Mouse (Mus musculus) urinary bladder, postnatal 25 days (tissue): ENCODE measurements around the gene Pde8b.

Source experiments
- DNase-seq: peaks from one replicate; pipeline ENCODE4 v3.0.0; 2022; ENCODE audit warnings: low spot score

Pde8b gene

DNA sequence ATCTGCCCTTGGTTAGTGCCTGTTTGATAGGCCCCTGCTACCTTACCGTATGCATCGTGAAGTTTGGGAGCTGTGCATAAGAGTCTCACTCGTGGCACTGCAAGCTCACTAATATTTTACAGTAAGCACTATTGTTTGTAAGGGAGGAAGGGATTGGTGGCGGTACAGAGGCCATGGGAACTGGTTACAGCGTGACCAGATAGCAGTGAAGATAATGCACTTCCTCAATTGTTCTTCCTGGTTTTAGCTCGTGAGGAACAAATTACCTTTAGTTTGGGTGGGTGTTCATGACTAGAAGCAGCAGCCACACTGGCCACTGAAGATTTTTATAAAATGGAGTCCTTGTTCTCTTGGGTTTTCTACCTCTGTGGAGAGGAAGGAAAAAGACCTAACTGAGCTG is 230.8 kb downstream of the Pde8b start:
- DNase-seq, result no peak

DNA sequence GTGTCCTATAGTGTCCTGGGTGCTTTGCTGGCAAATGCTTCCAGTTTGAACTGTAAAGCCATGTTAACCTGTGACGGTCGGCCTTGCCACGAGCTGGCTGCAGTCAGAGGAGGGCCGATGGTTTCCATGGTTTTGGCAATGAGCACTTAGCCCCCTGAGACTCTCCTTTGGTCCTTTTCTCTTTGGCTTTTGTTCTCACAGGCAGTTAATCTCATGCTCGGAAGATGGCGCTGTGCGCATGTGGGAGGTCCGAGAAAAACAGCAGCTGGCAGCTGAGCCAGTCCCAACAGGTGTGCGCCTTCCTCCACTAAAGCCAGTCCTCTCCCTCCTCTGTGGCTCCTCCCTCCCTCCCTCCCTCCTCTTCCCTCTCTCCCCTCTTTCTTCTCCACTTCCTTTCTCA is 232.2 kb downstream of the Pde8b start:
- DNase-seq, result peak; percentile 42

DNA sequence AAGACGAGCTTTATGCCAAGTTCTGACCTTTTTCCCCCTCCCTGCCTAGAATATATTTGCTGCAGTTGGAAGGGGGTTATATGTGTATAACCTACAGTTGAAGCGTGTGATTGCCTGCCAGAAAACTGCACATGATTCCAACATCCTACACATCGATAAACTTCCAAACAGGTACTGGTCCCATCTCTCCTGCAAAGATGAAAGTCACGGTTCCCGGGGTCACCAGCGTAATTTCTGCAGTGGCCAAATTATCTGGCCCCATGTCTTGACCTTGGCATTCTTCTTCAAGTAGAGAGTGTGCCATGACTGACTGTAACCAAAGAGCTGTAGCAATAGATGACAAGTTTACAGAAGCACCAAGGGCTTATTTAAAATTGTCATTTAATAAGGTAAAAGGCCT is 232.9 kb downstream of the Pde8b start:
- DNase-seq, result no peak

DNA sequence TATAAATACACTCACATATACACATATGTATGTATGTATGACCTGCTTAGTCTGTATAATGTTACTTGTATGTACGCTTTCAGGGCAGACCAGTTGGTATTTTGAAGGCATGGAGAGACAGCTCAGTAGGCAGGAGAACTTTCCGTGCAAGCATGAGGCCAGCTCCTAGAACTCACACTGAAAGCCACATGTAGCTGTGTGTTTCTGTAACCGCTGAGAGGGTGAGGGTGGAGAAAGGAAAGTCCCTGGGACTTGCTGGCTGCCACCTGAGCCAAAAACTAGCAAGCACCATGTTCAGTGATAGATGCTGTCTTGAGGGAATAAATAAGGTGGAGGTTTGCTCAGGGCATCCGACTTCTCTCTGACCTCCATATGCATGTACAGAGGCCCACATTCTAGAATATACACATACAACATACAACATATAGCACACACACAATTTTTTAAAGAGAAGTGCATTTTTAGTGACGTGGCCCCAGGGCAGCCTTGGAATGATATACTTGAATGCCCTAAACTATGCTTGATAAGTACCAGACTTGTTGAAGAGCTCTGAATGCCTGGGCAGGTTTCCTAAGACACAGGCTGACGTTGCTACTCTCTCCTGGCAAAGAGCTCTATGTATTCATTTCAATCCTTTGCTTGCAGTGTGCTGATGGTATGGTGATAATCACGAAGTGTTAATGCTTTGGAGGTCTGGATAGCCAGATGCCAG is 238.4 kb downstream of the Pde8b start:
- no peak for DNase-seq

DNA sequence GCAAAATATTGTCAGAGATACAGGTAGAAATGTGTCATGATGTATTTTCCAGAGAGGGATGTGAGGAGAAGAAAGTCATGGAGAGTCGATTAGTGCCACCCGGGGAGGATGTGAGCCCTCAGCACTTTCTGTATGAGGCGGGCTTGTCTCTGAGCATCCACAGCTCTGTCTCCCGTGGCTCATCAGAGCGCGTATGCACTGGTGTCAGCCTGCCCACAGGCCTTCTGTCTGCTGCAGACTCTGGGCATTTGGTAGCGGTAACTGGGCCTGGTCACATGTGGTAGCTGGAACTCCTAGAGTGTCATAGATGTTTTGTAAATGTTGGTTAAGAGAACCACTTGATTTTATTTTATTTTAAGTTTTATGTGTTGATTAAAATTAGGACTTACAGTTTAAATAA is 240.9 kb downstream of the Pde8b start:
- no peak for DNase-seq

DNA sequence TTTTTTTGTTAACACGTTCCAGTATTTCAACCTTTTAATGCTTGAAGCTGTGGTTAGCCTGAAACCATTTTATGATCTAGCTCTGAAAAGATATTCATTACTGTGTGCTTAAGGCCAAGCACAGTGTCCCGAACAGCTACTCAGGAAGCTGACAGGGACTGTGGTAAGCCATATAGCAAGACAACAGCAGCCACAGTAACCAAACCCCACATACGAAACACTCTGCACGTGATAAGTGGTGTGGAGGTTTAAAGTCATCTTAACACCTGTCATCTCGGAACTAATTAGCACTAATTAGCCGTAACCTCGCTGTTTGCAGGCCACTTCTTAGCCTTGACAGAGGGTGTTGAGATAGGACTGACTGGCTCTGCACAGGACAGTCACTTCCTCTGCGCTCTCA is 242.9 kb downstream of the Pde8b start:
- DNase-seq, result no peak

DNA sequence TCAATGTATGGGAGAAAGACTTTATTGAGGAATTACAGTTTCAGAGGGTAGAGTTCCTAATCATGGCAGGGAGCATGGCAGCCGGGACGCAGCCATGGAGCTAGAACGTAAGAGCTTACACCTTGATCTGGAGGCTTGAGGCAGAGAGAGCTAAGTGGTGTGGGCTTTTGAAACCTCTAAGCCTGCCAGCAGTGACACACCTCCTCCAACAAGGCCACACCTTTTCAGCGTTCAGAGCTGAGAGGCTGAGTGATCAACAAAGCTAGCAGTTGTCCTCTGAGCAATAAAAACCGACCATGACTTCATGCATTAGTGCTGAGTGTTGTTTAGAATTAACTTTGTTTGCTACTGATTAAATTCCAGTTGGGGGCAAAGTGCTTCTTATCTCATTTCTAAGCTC is 259.6 kb downstream of the Pde8b start:
- DNase-seq, result no peak

DNA sequence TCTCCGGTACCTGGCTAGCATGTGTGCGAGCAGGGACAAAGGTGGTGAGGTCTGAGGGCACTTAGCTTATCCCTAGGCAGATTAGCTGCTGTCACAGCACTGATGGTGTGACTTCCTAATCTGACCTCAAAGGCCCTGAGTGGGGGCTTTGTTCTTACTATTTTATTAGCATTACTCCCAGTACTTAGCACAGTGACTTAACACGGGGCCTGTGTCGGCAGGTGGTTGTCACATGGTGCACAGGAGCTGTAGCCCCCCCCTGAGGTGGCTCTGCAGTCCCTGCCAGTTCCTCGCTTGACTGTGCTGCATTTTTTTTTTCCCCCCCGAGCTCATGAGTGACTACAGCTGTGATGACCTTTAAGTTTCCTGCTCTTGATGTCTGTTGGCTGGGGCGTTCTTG is 271.1 kb downstream of the Pde8b start:
- DNase-seq, result no peak

DNA sequence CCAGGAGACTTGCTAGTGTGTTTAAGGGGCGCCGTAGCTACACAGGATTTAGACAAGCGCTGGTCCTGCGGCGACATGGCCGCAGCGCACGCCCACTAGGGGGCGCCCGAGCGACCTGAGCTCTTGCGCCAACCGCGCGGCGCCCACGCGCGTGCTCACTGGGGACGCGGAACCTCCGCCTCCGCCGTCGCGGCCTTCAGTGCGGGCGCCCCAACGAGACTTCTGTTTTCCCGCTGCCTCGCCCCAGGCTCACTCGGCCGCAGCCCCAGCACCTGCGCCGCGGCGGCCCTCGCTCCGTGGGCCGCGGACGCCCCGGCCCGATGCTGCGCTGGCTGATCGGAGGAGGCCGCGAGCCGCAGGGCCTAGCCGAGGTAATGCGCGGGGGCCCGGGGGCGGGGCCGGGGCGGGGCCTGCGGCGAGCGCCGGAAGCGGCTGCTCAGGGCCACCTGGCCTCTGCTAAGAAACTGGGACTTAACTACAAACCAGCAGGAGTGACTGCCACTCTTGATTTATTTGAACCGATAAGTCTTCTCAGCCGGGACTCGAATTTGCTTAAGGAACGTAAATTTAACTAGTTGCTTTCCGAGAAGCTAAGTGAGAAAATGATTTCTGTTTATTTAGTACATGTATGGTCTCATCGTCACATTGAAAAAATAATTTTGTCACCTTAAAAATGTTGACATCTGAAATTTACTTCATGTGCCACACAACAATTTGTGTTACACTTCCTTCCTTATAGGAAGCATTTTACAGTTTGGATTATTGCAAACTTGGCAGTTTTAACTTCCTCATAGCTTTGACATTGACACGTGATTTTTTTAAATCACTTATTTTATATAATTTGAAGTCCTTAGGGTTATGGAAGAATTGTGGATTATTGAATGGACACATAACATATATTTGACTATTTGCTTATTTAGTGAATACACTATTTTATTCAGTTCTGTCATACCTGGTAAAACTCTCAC is 273.6 kb downstream of the Pde8b start, which contains the start of gene Wdr41:
TSS of gene Wdr41 (plus strand) at position 126 of the 968 bp plus-strand sequence.
- peak; percentile 93 for DNase-seq

DNA sequence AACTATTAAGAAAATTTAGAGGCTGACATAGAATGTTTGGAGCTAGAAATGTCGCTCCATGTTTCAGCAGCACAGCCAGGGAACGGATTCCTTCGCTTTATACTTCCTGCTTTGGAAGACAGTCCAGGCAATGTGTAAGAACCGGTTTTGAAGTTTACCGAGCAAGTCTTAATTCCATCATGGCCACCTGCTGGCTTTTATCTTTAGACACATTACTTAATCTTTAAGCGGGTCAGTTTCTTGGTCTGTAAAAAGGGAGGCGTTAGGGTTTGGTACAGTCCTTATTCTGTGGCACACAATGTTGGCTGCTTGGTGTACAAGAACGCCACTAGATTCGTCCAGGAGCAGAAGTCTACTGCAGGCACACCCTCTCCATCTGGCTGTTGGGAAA is 274.3 kb downstream of the Pde8b start:
- DNase-seq, result no peak
